Mouse (Mus musculus): Measurements from ENCODE around the gene Hoxb6.
A peak's percentile ranks its signal among the peaks of the same experiment; 100 is the strongest.

Gene Hoxb6

DNA sequence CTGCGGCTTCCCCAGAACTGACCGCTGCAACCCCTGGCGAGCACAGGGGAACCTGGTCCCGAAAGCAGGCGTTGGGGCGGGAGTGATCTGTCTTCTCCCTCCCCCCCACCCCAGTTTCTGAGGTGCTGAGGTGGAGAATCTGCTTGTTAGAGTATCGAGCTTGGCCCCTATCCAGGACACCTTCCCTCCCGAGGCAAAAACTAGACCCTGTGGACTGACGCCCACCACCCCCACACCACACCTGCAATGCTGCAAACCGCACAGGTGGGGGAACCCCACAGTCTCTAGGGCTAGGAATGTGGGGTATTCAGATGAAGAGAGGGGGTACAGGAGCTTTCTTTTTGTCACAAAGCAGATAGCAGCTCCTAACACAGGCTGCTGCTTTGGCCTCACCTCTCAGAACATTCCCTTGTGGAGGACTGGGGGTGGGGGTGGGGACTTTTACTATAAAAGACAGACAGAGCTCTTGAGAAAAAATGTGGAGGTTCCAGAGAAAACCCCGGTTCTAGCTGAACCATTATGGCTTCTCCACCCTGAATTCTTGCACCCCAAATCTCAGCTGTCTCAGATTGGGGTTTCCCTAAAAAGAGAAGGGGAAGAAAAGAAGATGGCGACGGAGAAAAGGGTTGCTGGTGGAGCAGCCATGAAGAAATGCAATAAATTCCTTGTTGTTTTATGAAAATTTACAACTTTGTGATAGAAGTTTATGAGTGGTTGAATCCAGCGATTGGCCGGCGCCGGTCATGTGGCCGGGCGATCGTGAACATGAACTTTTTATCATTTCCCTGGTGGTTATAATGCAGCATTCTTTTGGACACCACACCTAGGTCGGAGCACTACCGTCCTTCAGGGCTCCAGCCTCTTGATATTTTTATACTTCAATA is at the start of gene Hoxb6:
Gene Hoxb6 (plus strand): TSS at position 796 of the 884 bp plus-strand sequence.
- no peak for DNase-seq

DNA sequence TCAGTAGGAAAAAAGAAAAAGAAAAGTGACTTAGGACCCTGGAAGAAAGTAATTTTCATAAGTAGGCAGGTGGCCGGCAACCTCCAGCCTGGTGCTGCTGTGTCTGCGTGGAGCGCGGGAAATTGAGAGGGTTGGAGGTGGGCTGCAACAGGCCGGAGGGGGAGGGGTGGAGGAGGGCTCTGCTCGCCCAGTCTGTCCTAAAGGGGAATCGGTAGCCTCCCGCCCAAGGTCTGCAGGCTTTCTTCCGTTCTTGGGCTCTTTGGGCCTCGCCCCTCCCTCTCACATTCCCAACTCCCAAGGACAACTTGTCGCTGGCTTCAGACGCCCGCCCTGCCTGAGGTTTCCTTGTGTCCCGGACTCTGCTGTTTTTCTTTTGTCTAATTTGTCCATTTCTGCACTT is 41.4 kb upstream of the Hoxb6 start:
- DNase-seq = no peak

DNA sequence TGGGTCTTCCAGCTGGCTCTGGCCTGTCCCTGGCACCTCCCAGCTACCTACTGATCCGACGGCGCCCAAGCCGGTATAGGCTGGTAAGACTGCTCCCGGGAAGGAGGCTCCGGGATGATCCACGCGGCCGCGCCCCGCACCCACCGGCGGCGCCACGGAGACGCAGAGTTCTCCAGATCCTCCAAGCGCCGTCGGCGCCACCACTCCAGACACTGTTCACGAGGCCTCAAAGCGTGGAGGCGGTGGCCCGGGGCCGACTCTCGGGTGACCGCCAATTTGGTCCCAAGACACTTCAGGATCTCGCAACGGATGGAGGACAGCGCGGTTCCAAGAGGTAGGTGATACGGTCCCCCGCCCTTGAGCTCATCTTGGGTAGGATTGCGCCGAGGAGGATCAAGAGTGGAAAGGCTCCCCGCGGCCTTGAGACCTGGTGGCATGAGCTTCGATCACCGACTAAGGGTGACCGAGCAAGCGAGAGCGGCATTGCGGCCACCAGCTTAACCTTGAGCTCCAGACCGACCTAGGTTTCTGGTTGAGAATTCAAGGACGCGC is 40.7 kb upstream of the Hoxb6 start:
- no peak for DNase-seq

- no peak for DNase-seq
These were observed 39.6 kb upstream of the Hoxb6 start for GRCm38 (mm10) chr11:96252541-96253120.

- DNase-seq = no peak
These were observed 38.1 kb upstream of the Hoxb6 start for GRCm38 (mm10) chr11:96254221-96254620.

DNA sequence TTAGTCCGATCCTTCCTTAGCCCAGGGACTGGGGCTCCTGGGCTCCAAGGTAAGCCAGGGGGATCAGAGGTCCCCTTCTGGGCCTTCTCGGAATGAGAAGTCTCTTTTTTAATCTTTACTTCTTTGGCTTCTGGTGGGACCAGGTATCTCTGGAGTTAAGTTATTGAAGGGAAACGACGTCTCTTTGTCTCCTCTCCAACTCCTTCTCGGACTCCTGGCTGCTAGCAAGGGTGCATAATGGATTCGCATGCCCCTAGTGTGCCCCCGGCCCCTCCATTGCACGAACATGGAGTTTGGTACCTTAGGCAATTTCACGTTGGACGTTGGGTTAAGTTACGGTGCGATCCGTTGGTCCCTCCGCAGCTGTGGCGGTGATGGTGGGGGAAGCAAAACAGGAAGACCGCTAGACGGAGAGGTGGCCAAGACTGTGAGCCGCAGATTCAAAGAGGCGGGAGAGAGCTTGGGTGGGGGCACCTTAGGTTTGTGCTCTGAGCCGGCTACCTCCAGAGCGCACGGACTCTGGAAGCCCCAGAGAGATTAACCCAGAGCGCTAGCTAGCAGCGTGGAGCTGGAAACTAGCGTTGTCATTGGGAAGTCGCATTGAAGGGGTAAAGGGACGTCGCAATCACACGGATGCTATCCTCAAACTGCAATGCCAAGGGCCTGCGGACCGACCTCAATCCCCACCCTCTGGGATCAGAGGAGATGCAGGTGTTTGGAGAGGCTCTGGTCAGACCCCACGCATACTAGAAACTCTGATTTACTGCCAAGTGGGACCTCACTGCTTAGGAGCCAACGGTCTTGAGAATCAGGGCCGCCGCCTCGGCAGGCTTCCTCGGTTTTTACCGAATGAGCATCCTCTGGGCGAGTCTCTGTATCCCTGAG is 36.9 kb upstream of the Hoxb6 start:
- no peak for DNase-seq

GRCm38 (mm10) chr11:96255996-96256445 is 36.3 kb upstream of the Hoxb6 start:
- no peak for DNase-seq

- DNase-seq = no peak
These were observed 35.1 kb upstream of the Hoxb6 start for GRCm38 (mm10) chr11:96257141-96257540.

DNA sequence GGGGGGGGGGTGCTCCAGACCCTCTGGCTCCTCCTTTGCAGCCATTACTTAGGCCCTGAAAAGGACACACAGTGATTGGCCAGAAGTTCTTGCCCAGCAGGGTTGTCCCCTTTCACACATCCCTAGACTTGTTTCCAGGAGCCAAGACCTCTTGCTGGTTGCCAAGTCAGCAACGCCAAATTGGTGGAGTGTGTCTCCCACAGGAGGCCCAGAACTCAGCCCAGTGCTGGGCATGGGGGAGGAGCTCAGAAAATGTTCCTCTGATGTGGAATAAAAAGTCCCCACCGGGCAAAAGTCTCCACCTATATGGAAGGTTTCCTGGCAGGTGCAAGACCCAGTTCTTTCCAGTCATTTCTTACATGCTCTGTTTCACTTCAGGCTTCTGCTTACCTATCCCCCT is 33.2 kb upstream of the Hoxb6 start:
- peak in 1 of 2 experiments; percentile 2 for DNase-seq

DNA sequence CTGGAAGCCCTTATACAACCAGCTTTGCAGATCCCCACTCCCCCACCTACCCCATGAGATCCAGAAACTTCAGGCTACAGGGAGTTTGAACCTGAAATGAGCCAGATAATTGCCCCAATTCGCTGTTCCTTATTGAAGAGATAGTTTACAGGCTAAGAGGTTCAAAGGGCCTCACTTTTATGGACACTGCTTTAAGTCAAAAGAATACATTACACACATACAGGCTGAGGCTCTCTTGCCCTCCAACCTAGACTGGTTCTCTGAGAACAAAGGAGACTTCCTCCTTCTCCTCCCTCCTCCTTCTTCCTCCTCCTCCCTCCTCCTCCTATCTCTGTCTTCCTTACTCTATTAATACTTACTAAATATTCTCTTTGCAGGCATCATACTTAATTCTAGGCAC is 32.8 kb upstream of the Hoxb6 start:
- no peak for DNase-seq

DNA sequence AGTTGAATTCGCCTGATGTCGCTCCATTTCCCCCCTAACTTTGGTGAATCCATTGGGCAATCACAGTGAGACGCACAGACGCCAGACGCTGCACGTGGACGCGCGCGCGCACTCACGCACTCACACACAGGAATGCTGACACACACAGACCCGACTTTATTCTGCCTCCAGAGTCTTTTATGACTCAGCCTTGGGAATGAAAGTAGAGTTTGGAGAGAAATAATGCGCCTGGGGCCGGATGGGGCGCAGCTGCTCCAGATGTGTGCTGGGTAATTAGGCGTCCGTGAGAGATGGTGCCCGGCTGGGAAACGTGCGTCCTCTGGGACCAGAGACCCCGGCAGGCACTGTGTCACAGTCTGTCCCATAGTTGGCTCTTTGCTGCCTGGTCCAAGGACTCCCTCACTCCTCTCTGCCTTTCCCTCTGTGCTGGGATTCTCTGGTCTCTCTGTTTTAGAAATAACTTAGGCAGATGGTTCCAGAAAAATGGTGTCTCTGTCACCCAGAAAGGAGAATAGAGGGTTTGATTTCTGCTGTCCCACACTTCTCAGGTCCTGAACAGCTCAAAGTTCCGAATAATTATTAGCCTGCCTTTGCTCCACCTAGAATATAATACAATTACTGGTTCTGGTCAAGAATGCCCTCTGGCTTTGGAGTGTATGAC is 31.8 kb upstream of the Hoxb6 start:
- peak in 1 of 2 experiments; percentile 2 for DNase-seq

- DNase-seq = peak; percentile 77 to 81
These were observed 30.9 kb upstream of the Hoxb6 start for GRCm38 (mm10) chr11:96261323-96261890.

GRCm38 (mm10) chr11:96262262-96262830 is 29.9 kb upstream of the Hoxb6 start:
- DNase-seq = peak in 1 of 2 experiments; percentile 11

DNA sequence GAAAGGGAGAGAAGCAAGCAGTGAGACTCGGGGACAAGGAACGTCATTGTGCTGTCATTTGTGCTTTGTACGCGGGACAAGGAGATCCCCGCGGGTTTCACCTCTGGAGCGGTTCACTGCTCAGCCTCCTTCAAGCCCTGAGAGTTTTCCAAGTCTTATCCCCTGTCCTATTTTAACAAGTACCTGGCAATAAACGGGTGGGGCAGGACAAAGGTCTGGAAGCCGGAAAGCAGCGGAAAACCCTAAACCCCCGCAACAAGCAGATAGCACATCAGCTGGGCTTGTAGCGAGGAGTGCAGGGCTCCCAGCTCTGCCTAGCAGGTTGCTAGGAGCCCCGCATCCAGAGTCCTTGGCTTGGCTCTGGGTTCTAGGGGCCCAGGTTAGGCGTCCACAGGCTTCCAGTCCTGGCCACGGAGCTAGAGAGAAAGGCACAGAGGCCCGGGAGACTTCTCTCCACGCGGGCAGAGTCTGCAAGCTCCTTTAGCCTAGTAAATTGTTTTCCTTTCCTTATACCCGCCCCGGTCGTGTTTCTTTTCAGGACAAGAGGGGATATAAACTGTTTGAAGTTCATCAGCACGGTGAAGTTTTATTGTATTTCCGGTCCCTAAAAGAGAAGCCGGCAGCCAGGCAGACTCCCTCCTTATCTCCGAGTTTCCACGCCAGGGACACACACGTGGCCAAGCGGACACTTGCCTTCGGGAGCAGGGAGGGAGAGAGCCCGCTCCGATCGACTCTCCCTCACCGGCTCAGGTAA is 28.5 kb upstream of the Hoxb6 start:
- peak; percentile 2 to 12 for DNase-seq

DNA sequence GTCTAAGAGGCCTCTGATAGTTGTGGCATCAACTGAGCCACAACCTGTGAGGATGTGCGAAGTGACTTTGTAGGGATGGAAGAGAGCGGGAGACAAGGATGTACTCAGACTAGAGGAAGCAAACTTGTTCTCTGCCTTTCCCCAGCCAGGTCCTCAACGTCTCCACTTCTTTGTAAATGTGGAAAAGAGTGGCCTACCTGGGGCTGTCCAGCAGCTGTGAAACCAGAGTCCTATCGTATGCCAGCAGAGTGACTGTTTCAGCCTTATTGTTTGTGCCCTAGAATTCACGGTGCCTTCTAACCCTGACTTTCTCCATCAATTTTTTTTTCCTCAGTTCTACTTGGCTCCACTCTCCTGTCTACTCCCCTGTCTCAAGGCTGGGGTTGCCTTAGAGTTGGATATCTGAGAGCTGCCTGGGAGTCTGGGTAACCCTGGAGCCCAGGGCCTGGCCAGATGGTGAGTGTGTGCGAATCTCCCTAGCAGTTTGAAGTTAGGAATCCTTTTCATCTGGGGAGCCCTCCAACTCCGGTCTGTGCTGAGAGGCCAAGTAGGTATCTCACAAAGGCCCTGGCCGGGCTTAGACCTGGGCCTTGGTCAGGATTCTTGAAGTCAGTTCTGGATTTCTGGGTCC is 27.8 kb upstream of the Hoxb6 start:
- DNase-seq = peak; percentile 1 to 8

DNA sequence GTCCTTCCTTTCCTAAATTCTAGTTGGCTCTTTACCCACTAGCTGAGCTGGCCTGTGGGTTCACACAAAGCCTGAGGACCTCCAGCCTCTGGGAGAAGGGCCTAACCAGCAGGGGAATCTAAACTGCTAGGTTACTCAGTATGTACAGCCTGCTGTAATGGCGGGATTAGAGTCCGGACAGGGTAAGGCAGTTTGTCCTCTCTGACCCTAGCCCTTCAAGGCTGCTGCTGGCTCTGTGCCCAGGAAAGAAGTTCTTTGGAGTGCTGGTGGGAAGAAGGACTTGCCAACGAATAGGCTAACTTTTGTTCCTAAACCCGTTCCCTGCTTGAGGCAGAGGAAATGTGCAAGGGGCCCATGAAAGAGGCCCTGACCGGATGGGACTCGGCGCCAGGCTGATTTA is 26.3 kb upstream of the Hoxb6 start:
- no peak for DNase-seq

DNA sequence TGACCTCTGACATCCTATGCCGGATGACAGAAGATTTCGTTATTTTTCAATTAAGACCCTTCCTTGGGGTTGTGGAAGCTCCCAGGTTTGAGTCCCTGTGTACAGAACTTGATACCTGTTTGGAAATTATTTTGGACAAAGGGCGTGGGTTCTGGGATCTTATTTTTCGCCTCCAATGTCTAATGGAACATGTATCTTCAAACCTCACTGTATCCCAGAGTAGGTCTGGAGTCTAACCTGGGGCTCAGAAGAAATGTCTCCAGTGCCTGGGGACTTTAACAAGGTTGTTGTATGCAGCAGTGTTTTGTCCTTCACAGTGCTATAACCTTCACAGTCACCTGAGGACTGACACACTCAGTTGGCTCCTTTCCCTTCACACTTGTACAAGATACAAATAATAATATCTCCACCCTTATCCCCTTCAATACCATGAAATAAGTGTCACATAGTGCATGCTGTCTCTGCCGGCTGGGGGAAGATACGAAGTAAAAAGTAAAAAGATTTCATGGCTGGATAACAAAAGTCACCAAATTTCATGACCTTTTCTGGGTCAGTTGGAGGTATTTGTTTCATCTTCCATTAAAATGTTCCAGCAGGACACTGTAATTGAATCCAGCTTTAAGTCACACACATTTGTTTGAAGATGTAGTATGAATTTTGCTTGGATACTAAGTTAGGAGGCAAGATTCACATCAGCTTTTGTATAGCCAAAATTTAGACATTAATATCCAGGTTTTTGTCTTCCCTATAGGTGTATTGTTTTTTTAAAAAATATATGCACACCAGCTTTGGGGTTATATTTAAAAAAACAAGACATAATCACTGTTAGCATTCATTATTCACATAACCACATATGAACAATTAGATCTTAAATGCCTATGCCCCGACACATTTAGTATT is 25.0 kb upstream of the Hoxb6 start:
- no peak for DNase-seq

- no peak for DNase-seq
These were observed 24.1 kb upstream of the Hoxb6 start for GRCm38 (mm10) chr11:96268031-96268745.

DNA sequence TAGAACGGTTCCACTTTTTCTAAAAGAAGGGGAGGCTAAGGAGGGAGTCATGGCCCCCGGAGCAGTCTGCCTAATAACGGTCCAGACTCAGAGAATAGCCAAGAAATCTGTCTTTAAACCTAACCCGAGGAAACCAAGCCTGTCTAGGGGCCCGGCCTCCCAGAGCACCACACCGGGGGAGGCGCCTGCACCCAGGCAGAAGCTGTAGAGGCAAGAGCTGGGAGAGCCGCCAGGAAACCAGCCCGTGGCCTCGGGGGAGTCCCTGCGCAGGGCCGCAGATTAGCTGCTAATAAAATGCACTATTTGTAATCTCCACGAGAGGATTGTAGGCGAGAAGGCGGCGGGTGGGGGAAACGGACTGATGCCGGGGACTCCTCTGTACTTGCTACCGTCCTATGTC is 22.4 kb upstream of the Hoxb6 start:
- no peak for DNase-seq

Measured in cerebellum, postnatal 10 days (tissue).